Mouse (Mus musculus): ENCODE measurements around the gene Nav2.

Gene Nav2

DNA sequence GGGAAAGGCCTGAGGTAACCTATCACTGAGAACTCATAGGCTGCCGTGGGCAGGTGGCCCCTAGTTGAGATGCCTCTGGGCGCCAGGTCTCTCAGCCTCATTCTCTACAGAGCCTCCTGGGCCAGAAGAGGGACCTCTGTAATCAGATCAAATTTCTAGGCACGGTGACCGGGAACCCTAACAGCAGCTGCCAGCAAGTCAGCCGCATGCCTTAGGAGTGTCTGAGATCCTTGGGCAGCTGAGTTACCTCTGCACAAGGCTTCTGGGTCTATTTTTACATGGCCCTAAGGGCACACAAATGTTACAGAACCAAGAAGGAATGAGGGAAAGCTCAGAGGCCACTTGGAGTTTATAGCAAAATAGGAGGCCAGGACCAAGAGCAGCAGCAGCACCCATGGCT lies 470.1 kb downstream of the Nav2 start:
- in situ Hi-C loops (cut with MboI, MseI) = no loop called here

DNA sequence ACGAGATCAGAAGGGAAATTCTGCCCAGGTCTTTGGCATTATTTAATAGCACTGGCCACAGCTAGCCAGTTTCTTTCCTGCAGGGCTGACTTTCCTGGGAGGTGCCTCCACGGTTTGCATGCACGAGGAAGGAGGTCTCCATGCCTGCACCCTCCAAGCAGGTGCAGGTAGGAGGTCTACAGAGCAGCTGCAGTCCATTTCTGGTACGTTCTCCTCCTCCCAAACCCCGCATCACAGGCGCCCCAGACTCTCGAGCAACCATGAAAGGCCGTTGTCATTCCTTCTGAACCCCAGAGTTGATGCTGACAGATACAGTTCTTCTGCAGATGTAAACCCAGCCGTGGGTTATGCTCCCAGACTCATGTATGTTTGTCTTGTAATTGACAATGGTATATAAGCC lies 472.4 kb downstream of the Nav2 start:
- in situ Hi-C loops (cut with MboI, MseI) = loop anchor here in 1 of 2 experiments (10.0 kb wide), 1 partner anchor 934 kb away; no protein-coding TSS in a partner anchor

- in situ Hi-C loops (cut with MboI, MseI) = loop anchor here in 1 of 2 experiments (10.0 kb wide), 1 partner anchor 932 kb away; no protein-coding TSS in a partner anchor
Measured at GRCm38 (mm10) chr7:49382884-49383283, 474.4 kb downstream of the Nav2 start.

GRCm38 (mm10) chr7:49388137-49388536 lies 479.6 kb downstream of the Nav2 start:
- in situ Hi-C loops (cut with MboI, MseI) = loop anchor here in 1 of 2 experiments (10.0 kb wide), 1 partner anchor 927 kb away; no protein-coding TSS in a partner anchor

DNA sequence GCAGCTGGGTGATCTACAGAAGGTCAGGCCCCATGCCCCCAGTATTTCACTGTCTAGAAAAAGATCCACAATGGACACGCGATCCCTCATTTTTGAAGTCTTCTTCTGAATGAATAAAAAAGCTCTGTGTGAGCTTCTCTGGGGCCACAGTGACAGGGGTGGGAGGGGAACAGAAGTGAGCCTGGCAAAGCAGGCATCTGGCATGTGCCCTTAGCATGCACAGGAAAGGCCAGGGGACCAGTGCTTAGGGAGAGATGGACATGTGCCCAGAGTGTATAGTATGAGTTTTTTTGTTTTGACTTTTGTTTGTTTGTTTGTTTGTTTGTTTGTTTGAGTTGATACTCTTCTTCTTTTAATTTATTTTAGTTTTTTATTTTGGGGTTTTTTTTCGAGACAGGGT lies 481.8 kb downstream of the Nav2 start:
- in situ Hi-C loops (cut with MboI, MseI) = no loop called here

- in situ Hi-C loops (cut with MboI, MseI) = no loop called here
Measured at GRCm38 (mm10) chr7:49390829-49391228, 482.3 kb downstream of the Nav2 start.

- in situ Hi-C loops (cut with MboI, MseI) = no loop called here
Measured at GRCm38 (mm10) chr7:49392180-49392579, 483.7 kb downstream of the Nav2 start.

DNA sequence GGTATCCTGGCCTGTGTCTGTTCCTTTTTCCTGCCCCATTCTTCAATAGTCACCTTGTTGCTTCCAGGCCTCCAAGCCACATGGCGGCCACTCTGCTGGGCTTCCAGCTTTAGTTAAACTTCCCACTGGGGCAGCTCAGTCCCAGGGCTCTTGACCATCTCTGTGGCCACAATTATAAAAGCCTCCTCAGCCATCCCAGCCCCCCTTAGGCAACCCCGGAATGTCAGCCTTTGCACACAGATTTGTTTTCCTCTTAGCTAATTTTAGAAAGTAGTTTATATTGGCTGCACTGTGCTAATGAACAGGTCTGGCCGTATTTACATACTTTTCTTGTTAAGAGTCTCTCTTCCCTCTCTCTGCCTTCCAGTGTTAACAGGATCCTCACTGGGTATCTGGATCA lies 484.3 kb downstream of the Nav2 start:
- in situ Hi-C loops (cut with MboI, MseI) = no loop called here

DNA sequence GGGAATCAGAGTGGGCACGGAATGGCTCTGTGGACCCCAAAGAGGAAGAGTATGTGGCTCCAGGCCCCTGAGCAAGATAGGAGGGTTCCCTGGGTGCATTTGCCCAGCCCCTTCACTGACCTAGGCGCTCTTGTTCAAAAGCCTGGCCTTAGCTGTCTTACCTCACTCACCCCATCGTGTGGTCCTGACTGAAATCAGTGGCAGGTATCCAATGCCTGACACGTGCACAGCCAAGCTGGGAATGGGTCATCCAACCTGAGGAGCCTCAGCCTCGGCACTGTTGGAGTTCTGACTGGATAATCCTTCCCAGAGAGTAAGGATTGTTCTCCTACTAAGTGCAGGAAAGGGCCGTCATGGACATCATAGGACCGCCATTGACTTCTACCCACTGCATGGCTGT lies 485.3 kb downstream of the Nav2 start:
- in situ Hi-C loops (cut with MboI, MseI) = no loop called here

DNA sequence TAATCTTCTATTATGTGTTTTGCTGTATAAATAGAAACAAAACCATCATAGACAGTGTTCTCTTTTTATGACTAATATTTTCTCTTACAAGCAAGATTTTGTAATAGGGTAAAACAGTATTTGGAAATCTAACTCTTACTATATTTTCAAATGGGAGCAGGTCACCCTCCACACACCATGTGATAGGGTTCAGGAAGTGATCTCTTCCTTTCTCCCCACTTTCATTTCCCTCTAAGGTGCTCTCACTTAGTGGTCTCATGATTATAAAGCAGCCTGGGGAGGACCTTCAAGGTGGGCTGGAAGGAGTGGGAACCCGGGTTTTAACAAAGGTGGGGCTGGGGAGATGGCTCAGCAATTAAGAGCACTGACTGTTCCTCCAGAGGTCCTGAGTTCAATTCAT lies 487.7 kb downstream of the Nav2 start:
- in situ Hi-C loops (cut with MboI, MseI) = no loop called here

GRCm38 (mm10) chr7:49397441-49398003 lies 489.0 kb downstream of the Nav2 start:
- in situ Hi-C loops (cut with MboI, MseI) = no loop called here

GRCm38 (mm10) chr7:49398020-49398516 lies 489.6 kb downstream of the Nav2 start:
- in situ Hi-C loops (cut with MboI, MseI) = no loop called here

DNA sequence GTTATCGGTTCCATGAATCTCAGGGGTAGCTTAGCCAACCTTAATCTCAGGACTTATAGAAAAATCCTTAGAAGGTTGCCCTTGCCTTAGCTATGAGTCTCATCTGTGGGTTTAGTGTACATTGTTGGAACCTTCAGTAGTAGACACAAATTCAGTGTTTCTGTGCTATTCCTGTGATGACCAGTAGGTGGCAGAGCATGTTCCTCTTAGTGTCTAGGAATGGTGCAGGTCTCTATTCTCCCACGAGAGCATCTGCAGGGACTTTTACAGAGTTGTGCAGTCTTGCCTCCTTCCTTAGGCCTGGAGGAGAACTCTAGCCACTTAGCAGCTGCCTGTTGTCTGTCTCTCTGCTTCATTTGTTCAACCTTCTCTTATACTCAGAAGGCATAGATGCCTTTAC lies 490.8 kb downstream of the Nav2 start:
- in situ Hi-C loops (cut with MboI, MseI) = no loop called here

DNA sequence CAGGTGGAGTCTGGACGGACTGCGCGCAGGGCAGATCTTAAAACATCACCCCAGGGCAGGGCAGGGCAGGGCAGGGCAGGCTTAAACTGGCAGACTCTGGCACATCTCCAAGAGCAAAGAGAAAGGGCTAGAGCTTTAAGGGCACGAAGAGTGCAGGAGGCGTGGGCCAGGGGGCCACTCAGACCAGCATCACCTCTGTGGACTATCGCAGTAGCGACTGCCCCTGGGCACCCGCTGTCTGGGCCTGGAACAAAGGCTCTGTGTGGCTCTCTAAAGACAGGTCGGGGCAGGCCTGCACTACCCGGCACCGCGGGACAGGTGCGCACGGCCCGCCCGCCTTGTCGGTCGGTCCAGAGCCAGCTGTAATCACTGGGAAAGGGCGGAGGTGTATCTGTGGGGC lies 491.9 kb downstream of the Nav2 start:
- in situ Hi-C loops (cut with MboI, MseI) = no loop called here

DNA sequence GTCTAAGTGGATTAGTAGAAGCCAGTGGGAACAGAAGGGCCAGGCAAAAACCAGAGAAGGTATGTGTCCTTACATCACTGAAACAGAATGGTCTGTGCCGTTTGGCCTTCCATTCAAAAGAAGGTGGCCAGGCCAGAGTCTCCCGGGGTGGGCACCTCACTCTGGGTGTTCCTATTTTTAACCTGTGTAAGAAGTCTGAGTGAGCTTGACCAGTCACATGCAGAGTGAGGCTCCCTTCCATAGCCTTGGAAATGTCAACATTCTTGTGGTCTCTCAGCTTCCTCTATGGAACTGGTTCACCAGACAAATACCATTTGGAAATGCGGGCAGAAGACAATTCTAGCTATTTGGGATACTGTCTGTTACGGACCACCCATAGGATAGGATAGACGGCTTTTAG lies 494.0 kb downstream of the Nav2 start:
- in situ Hi-C loops (cut with MboI, MseI) = no loop called here

- in situ Hi-C loops (cut with MboI, MseI) = no loop called here
Measured at GRCm38 (mm10) chr7:49407688-49408087, 499.2 kb downstream of the Nav2 start.

DNA sequence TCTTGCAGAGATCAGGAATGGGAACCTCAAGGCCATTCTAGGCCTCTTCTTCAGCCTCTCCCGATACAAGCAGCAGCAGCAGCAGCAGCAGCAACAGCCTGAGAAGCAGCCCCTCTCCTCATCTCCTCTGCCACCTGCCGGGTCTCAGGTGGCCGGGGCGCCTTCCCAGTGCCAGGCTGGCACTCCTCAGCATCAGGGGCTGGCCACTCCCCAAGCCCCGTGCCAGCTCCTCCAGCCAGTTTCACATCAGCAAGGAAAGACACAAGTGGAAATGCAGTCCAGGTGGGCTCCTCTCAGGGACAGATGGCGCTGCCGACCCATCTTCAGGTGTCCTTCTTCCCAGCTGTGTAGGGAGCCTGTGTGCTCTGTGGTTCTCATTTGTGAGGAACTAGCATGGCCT lies 500.1 kb downstream of the Nav2 start:
- in situ Hi-C loops (cut with MboI, MseI) = no loop called here

GRCm38 (mm10) chr7:49409265-49409664 lies 500.7 kb downstream of the Nav2 start:
- in situ Hi-C loops (cut with MboI, MseI) = no loop called here

- in situ Hi-C loops (cut with MboI, MseI) = no loop called here
Measured at GRCm38 (mm10) chr7:49410188-49410587, 501.7 kb downstream of the Nav2 start.

- in situ Hi-C loops (cut with MboI, MseI) = no loop called here
Measured at GRCm38 (mm10) chr7:49410892-49411291, 502.4 kb downstream of the Nav2 start.

DNA sequence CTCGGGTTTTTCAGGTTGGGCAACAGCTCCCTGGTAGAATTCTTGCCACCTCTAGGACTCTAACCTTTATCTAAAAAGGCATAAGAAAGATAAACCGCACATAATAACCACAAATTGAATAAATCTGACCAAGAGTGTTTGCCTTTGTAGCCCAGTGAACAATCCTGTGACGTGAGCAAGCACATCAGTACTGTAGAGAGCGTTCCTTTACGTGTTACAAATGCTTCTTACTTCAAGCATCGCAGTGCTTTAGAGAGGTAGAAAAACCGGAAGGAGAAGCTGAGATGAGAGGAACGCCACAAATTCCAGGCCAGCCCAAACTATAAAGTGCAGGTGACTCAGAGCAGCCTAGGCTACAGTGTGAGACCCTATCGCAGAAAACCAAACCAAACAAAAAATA lies 503.3 kb downstream of the Nav2 start:
- in situ Hi-C loops (cut with MboI, MseI) = no loop called here

DNA sequence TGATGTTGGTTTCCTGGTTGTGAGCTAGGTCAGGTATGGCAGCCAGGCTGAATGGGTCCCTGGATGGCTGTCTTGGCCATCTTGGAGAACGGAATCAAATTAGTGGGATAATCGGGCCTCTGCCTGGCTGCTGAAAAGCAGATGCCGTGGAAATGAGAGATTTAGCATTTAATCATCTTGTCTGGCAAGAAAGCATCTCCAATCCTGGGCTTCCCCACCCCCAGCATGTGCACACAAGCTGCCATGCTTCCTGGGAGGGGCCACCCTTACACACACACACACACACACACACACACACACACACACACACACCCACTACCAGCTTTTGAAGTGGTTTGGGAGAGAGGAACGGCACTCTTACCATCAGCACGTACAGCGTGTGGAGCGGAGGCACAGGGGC lies 506.6 kb downstream of the Nav2 start:
- in situ Hi-C loops (cut with MboI, MseI) = no loop called here

DNA sequence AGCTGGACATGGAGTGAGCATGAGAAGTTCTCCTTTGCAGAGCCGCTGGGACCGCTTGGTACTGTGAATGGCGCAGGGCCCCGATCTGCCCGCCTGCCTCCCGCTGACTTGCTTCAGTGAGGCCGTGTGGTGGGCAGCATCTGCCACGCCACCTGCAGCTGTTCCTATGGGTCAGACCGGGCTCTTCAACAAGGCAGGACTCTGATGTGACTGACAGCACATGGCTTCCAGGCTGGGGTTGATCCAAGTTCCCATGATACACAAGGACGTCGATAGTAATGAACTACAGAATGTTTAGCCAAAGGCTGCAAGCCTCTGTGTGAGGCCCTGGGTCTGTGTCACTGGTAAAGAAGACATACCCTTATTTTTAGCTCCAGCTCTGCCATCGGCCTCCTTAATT lies 507.2 kb downstream of the Nav2 start:
- in situ Hi-C loops (cut with MboI, MseI) = no loop called here

DNA sequence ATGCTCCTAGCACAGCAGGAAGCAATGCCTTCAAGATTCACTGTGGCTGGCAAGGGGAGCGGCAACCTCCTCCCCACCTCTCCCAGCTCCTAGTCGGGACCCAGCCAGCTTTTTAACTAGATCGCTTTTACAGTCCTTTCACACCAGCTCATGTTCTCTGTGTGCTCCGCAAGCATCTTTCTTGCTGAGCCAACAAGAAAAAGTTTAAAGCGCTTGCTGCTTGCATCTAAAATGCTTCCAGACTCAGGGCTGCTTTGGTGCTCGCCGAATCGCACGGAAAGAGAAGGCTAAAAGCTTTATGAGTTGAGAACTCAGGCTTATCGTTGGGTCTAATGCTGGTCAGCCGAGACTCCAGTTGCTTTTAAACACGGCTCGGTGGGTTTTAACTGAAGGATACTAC lies 510.3 kb downstream of the Nav2 start:
- in situ Hi-C loops (cut with MboI, MseI) = no loop called here

Measured in T-helper 17 cell (primary cell).